Mouse (Mus musculus) stomach, postnatal 0 days (tissue): ENCODE data around the gene Ift46.

Experiments
- CTCF ChIP-seq: IDR thresholded peaks from 2 replicates; pipeline ENCODE4 v1.5.1; 2016; ENCODE audit warnings: antibody characterized with exemption, low read depth, mild to moderate bottlenecking, moderate library complexity
- EP300 ChIP-seq: optimal IDR thresholded peaks from 2 replicates; pipeline ENCODE3; 2016; ENCODE audit warnings: antibody characterized with exemption

- TF ChIP-seq CTCF = no peak
- no peak for TF ChIP-seq EP300
Observed at GRCm38 (mm10) chr9:44810316-44810715, 42.6 kb downstream of the Ift46 start.
